Mouse (Mus musculus) fibroblast of lung, adult 2 months (primary cell): ENCODE data around the gene Hist1h2bk.
A peak's percentile ranks its signal among the peaks of the same experiment; 100 is the strongest.

Experiments
- DNase-seq: peaks from one replicate; pipeline ENCODE4 v3.0.0-alpha.2; 2011; ENCODE audit warnings: low read depth

Gene Hist1h2bk

GRCm38 (mm10) chr13:22035267-22036148 is at the start of gene Hist1h2bk, which contains the start of gene Hist1h2ah:
Gene Hist1h2bk, plus strand, starts transcription at chr13:22035870.
Gene Hist1h2ah, minus strand, starts transcription at chr13:22035568.
- DNase-seq = peak; percentile 90

GRCm38 (mm10) chr13:21992550-21992949 is 43.1 kb upstream of the Hist1h2bk start:
- DNase-seq = no peak

- no peak for DNase-seq
Observed at GRCm38 (mm10) chr13:21993957-21994738, 41.5 kb upstream of the Hist1h2bk start.

DNA sequence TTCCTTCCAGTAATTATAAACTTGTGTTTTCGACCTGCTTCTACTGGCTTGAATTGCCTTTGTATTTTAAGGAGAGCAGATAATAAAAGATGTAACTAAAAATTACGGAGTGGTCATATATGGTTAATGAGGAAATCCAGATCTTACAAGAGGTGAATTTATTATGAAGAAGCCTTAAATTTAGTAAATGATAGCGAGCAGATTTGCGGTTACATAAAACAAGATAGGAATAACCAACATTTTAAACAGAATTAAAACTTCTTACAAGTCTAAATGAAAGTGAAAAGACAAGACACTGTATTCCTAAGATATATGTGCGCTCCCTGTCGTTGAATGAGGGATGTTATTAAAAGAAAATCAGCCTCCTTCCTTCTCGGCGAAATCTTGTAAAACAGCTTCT is 40.8 kb upstream of the Hist1h2bk start:
- no peak for DNase-seq

DNA sequence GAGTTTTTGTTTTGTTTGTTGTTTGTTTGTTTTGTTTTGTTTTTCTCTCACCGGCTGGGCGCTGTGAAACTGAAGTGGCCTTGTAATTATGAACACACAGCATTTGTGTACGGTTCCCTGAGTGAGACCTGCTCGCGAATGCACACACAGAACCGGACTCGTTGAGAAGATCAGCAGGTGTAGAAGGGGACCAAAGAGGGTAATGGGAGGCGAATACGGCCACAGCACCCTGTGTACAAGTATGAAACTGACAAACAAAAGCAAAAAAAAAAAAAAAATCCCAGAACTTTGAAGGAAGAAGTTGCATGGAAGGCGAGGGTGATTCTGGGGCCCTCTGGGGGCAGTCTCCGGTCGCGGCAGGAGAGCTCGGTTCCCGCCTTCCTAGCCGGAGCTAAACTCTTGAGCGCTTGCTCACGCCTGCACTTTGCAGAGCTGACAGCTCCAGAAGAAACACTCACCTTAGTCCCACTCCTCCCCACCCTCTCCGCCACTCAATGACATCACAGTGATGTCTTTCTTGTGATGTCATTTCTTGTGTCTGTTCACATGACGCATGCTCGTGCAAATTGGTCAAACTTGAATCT is 40.2 kb upstream of the Hist1h2bk start:
- no peak for DNase-seq

- DNase-seq = no peak
Observed at GRCm38 (mm10) chr13:21996101-21996839, 39.4 kb upstream of the Hist1h2bk start.

DNA sequence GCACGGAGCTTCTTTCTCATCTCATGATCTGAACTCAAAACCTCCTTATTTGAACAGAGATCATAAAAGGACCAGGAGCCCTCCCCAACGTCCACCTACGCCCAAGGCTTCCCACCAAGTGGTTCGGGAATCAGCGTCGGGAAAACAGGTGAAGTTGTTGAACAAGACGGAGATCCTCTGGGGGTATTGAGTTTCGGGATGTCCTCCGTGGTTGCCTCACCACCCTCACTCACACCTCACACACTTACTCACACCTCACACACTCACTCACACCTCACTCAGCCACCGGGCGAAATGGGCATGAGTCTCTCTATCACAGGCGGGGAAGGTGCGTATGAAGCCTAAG is 38.9 kb upstream of the Hist1h2bk start:
- DNase-seq = no peak

DNA sequence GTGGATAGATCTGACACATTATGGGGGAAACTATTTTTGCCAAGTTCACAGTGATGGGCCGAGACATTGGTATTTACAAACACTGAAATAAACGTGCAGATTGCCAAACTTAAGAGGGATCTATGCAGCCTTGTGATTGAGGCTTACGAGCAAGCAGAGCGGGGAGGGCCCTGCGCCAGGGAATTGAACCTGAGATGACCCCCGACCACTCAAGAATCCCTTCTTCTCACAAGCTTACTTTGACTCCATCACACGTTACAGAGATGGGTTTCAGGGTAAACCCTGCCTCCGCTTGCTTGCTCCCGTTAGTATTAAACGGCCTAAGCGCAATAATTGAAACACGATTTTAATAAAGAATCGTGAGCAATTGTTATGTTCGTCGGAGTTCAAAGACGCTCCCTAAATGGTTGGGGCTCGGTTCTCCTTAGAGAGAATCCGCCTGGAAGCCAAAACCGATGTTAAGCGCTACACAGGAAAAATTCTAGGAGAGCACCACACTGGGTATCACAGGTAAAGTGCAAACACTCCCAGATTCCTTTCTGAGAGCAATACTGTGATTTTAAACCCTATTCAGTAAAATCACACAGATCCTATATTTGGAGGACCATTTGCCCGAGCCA is 38.4 kb upstream of the Hist1h2bk start:
- DNase-seq = no peak

- DNase-seq = no peak
Observed at GRCm38 (mm10) chr13:21997821-21998220, 37.8 kb upstream of the Hist1h2bk start.

DNA sequence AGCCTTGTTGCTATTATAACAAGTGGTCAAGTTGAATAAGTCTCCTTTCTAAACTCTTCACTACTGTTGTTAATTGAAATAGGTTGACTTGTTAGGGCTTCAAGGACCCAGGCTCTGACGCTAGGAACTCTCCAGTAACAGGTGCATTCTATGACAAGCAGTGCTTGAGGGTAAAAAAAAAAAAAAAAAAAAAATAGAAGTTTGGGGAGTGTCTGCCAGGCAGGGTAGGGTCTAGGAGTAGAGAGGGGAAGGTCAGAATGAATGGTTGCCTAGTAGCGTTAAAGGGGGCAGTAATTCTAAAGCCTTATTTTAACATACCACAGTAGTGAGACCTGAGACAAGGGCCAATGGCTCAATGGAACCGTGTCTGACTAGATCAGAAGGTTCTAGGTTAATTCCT is 37.3 kb upstream of the Hist1h2bk start:
- DNase-seq = no peak

- DNase-seq = no peak
Observed at GRCm38 (mm10) chr13:21999147-21999546, 36.5 kb upstream of the Hist1h2bk start.

DNA sequence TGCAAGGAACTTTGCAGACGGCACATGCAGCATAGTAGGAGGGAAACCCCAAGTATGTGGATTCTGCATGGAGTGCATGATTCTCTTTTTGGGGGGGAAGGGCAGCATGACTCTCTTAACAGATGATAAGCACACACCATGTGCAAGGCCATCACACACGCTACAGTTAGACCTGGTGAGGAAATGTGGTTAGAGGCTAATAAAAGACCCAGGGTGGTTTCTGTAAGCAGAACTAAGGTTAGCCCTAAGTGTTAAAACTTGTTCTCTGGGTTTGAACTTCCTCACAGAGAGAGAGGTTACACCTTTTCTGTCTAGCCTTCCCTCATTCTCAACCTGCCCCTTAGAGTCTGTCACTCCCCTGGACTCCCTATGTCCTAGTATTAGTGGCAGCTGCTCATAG is 34.3 kb upstream of the Hist1h2bk start:
- DNase-seq = no peak

GRCm38 (mm10) chr13:22001823-22002222 is 33.8 kb upstream of the Hist1h2bk start:
- DNase-seq = no peak

DNA sequence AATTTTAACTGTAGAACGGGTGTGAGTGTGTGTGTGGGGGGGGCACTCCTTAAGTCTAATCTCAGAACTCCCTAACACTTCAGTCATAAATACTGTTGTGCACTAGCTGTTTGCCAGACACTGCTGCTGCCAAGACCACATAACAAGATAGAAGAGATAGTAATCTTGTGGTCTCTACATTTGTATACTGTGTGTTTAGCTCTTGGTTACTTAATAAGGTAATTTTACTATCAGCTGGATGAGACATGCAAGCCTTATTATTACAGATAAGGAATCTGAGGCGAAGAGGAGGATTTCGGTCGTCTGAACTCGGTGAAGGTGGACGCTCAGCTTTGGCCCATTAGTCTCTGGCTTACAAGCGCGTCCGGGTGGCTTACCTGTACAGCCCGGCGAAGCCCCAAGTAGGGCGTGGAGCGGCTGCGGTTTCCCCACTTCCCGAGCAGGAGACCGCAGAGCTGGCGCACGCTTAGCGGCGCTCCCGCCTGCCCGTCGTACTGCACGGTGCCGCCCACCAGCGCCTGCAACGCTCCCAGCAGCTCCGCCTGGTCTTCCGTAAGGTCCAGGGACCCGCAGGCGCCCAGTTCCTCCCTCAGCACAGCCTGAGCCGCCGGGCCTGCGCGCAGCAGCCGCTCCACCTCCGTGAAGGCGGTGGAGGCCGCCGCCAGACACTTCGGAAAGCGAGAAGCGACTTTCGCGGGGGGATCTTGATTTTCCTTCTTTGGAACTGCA is 29.9 kb upstream of the Hist1h2bk start:
- DNase-seq = no peak

- DNase-seq = no peak
Observed at GRCm38 (mm10) chr13:22006334-22007120, 29.1 kb upstream of the Hist1h2bk start.

DNA sequence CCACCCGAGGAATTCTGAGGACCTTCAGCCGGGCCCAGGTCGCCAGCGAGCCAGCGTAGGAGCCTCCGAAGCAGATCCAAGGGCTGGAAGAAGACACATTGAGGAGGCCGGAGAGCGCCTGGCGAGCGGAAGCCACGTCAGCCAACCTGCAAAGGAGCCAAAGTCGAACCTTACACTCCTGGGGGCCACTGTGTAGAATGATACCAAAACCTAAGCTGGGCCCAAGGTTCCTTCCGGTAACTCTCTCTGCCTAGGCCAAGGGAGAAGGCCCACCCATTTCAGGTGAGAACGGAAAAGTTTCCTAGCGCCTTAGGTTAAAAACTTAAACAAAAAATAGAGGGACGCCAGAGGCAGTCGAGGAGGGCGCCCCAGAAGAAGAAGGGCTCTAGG is 28.6 kb upstream of the Hist1h2bk start:
- DNase-seq = no peak

DNA sequence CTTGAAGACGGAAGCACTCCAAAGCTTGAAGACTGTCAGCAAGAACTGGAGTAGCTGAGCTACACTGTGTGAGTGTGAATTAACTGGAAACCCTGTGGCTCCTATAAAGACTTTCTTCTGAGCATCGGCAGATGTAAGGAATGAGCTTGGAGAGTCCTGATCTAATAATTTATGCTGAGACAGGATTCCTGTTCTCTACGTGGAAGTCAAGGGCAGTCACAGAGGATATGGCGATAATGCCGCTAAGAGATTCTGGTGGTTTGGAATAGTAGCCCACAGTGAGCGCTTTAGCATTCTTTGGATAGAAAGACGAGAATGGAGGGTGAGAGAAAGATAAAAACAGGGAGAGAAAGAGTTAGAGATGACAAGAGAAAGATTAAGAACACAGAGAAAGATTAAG is 27.8 kb upstream of the Hist1h2bk start:
- DNase-seq = no peak

DNA sequence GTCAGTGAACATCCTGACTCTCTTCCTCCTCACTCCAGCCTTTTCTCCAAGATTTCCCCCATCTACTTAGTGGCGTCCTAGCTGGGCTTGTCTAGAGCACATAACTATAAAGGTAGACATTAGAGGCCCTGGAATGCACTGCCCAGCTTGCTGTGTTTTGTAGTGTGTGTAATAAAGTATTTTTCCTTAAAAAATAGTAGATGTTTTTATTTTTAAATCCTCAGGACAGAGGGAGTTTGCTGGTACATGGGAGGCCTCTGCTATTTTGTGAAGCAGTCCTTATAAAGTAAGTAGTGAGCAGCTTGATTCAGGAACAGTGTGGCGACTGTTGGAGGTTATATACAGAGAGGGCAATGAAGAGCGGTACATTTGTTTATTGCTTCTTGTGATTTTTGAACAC is 27.0 kb upstream of the Hist1h2bk start:
- no peak for DNase-seq

DNA sequence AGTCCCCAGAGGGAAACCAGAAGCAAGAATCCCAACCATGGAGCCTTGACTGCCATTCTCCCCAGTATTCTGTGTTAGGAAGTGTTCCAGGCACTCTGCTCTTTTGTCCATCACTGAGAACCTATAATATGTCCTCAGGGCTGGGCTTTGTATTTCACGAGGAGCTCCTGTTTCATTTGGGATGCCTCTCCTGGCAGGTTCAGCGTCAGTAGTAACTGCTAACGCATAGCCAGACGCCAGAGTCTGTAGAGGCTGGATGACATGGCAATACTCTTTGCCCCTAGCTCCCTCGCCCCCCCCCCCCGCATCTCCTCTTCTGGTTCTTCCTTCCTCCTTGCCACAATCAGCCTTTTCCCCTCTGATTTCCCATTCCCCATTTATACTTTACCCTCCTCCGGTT is 26.0 kb upstream of the Hist1h2bk start, which contains the start of gene Prss16:
TSS of gene Prss16 (minus strand) at position 101 of the 400 bp plus-strand sequence.
- DNase-seq = no peak

DNA sequence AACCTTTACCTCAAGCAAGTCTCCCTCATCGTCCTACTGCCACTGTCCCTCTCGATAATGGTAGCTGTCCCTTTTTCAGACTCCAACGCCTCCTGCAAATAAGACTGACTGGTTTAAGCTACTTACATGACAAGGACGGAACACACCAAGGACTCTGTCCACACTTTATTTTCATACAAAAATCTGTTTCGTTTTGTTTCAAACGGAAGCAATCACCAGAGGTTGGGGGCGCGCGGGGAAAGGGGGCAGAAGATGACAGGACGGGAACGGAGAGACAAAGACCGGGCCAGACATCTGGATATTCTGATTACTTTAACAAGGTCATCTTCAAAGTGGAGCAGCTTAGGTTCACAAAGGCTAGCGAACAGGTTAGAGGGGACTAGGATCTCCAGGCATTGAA is 22.0 kb upstream of the Hist1h2bk start:
- DNase-seq = no peak
